Mouse (Mus musculus): ENCODE results near the gene Mpp3.

The Mpp3 gene

GRCm38 (mm10) chr11:101976949-101977348 is 51.3 kb downstream of the Mpp3 start:
- no peak for DNase-seq (ENCODE audit: low spot score in 2 of 2)

GRCm38 (mm10) chr11:101974923-101975322 is 53.3 kb downstream of the Mpp3 start:
- DNase-seq (ENCODE audit: low spot score in 2 of 2), result no peak

- DNase-seq (ENCODE audit: low spot score in 2 of 2), result no peak
These were observed 54.1 kb downstream of the Mpp3 start for GRCm38 (mm10) chr11:101974181-101974580.

- DNase-seq (ENCODE audit: low spot score in 2 of 2), result no peak
These were observed 54.8 kb downstream of the Mpp3 start for GRCm38 (mm10) chr11:101973496-101973895.

- no peak for DNase-seq (ENCODE audit: low spot score in 2 of 2)
These were observed 55.6 kb downstream of the Mpp3 start for GRCm38 (mm10) chr11:101972651-101973050.

- no peak for DNase-seq (ENCODE audit: low spot score in 2 of 2)
These were observed 56.2 kb downstream of the Mpp3 start for GRCm38 (mm10) chr11:101972097-101972496.

- no peak for DNase-seq (ENCODE audit: low spot score in 2 of 2)
These were observed 56.9 kb downstream of the Mpp3 start for GRCm38 (mm10) chr11:101971410-101971809.

GRCm38 (mm10) chr11:101969835-101970234 is 58.4 kb downstream of the Mpp3 start:
- no peak for DNase-seq (ENCODE audit: low spot score in 2 of 2)

- DNase-seq (ENCODE audit: low spot score in 2 of 2), result peak; percentile 72 to 82
These were observed 59.5 kb downstream of the Mpp3 start for GRCm38 (mm10) chr11:101968791-101969190.

GRCm38 (mm10) chr11:101968311-101968710 is 60.0 kb downstream of the Mpp3 start:
- DNase-seq (ENCODE audit: low spot score in 2 of 2), result no peak

GRCm38 (mm10) chr11:101966965-101967614 is 61.2 kb downstream of the Mpp3 start, which contains the start of gene Sost:
Sost (minus strand) TSS chr11:101967015.
- no peak for DNase-seq (ENCODE audit: low spot score in 2 of 2)

GRCm38 (mm10) chr11:101965553-101965952 is 62.7 kb downstream of the Mpp3 start:
- DNase-seq (ENCODE audit: low spot score in 2 of 2), result no peak

- DNase-seq (ENCODE audit: low spot score in 2 of 2), result no peak
These were observed 63.6 kb downstream of the Mpp3 start for GRCm38 (mm10) chr11:101964647-101965046.

GRCm38 (mm10) chr11:101963473-101964291 is 64.6 kb downstream of the Mpp3 start:
- peak; percentile 31 to 49 for DNase-seq (ENCODE audit: low spot score in 2 of 2)

- no peak for DNase-seq (ENCODE audit: low spot score in 2 of 2)
These were observed 65.2 kb downstream of the Mpp3 start for GRCm38 (mm10) chr11:101963043-101963442.

- no peak for DNase-seq (ENCODE audit: low spot score in 2 of 2)
These were observed 70.8 kb downstream of the Mpp3 start for GRCm38 (mm10) chr11:101957476-101957875.

GRCm38 (mm10) chr11:101953441-101953840 is 74.8 kb downstream of the Mpp3 start:
- no peak for DNase-seq (ENCODE audit: low spot score in 2 of 2)

- DNase-seq (ENCODE audit: low spot score in 2 of 2), result no peak
These were observed 75.5 kb downstream of the Mpp3 start for GRCm38 (mm10) chr11:101952541-101953341.

- no peak for DNase-seq (ENCODE audit: low spot score in 2 of 2)
These were observed 78.2 kb downstream of the Mpp3 start for GRCm38 (mm10) chr11:101950021-101950420.

All from cerebellum, postnatal 4 days (tissue).